Mouse (Mus musculus): ENCODE data around the gene Eri2.
A peak's percentile ranks its signal among the peaks of the same experiment; 100 is the strongest.

The Eri2 gene

DNA sequence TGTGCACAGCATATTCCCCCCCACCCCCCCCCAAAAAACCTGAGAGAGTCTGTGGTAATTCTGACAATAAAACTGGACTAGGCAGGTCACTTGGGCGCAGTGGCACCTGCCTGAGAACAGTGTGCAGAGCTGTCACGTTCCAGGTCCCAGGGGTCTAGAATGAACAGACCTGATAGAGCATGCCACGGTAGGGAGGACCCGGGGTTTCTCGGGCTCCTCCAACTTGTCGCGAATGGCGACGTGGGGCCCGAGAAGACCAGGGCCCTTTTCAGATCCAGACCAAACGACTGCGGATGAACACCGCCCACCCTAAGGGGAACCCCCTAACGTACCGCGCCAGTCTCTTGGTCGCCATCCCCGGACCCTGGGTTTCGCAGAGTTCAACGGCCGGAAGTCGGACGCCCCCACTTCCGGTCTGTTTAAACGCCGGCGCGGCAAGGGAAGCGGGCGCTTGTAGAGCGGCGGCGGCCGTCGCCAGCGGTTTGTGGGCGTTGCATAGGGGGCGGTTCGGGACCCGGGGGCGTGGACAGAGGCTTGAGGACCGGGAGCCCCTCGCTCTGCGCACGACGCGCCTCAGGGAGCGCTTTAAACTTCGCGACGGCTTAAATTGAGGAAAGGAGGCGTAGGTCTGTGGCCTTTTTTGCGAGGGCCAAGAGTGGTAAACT is at the start of gene Eri2, which contains the start of gene Rexo5:
Gene Eri2, minus strand, starts transcription at position 473 of the 665 bp plus-strand sequence.
Gene Rexo5, plus strand, starts transcription at position 421 of the 665 bp plus-strand sequence.
- DNase-seq (ENCODE audit: inconsistent ontology term), result peak; percentile 96

- DNase-seq (ENCODE audit: inconsistent ontology term), result no peak
Observed at GRCm38 (mm10) chr7:119841820-119842449, 48.1 kb upstream of the Eri2 start.

- no peak for DNase-seq (ENCODE audit: inconsistent ontology term)
Observed at GRCm38 (mm10) chr7:119835996-119836777, 42.3 kb upstream of the Eri2 start.

- DNase-seq (ENCODE audit: inconsistent ontology term), result no peak
Observed at GRCm38 (mm10) chr7:119835371-119835770, 41.5 kb upstream of the Eri2 start.

DNA sequence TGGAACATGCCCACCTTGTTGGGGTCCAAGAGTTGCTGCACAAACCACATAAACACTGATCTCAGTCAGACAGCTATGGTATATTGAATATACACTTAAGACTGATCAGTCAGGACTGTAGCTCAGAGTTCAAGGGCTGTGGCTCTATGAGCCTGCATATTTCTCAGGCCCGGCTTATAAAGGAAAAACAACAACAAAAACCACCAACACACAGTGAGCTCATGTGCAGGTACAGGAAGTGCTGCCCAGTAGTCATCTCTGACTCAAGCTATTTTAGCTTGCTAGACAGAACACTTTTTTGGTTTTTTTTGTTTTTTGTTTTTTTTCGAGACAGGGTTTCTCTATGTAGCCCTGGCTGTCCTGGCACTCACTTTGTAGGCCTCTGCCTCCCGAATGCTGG is 14.9 kb upstream of the Eri2 start:
- DNase-seq (ENCODE audit: inconsistent ontology term), result no peak

DNA sequence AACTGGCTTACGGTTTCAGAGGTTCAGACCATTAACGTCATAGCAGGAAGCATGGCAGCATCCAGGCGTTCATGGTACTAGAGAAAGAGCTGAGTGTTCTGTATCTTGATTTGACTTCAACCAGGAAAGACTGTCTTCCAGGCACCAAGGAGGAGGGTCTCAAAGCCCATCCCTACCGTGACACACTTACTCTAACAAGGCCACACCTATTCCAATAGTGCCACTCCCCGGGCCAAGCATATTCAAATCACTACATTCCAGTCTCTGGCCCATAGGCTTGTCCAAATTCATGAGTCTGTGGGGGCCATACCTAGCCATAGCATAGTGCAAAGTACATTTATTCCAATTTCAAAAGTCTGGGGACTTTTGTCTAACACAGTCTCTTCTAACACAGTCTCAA is 13.5 kb upstream of the Eri2 start:
- no peak for DNase-seq (ENCODE audit: inconsistent ontology term)

- no peak for DNase-seq (ENCODE audit: inconsistent ontology term)
Observed at GRCm38 (mm10) chr7:119800991-119801390, 7.1 kb upstream of the Eri2 start.

GRCm38 (mm10) chr7:119800488-119800887 is 6.6 kb upstream of the Eri2 start:
- no peak for DNase-seq (ENCODE audit: inconsistent ontology term)

DNA sequence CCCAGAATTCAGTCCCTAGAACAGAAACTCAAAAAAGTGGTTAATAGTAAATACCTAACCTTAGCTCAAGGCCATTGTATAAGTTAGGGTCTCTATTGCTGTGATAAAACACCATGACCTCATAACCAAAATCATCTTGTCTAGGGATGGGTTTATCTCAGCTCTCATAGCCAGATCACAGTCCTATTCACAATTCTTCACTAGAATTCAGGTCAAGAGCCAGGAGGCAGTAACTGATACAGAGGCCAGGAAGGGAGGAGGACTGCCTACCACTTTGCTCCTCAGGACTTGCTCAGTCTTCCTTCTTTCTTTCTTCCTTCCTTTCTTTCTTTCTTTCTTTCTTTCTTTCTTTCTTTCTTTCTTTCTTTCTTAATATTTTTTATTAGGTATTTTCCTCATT is 1.5 kb upstream of the Eri2 start:
- peak; percentile 7 for DNase-seq (ENCODE audit: inconsistent ontology term)

DNA sequence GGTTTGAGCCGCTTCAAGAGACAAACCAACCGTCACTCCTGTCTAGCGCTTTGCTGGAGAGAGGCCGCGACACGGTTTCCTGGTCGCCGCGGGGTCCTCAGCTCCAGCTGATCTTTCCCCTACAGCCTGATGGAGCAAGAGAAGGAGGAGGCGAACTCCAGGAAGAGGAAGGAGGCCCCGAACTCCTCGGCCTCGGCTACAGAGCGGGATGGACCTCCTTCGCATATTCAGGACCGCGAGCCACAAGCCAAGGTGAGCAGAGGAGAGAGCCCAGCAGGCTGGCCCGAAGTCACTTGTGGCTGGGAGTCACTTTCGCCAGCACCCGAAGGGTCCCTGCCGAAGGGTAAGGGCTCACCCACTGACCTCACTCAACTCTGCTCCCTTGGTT is 387 bp upstream of the Eri2 start:
- DNase-seq (ENCODE audit: inconsistent ontology term), result no peak

DNA sequence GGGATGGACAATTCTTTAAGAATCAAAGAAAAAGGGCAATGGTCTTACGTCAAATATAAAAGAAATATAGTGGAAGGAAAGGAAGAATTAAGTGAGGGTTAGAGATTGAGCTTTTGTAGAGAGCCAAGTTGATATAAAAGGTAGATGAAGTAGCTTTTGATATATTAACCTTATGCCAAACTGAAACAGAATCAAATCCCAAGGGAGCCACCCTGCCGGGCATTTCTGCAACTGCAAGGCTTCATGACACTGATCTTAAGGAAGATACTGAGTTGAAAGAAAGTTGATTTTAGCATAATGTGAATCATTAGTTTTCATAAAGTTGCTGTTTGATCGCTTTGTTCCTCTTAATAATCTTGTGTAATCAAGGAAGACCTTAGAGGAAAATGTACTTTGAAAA is 4.8 kb downstream of the Eri2 start:
- DNase-seq (ENCODE audit: inconsistent ontology term), result no peak

- no peak for DNase-seq (ENCODE audit: inconsistent ontology term)
Observed at GRCm38 (mm10) chr7:119784908-119785307, 8.9 kb downstream of the Eri2 start.

DNA sequence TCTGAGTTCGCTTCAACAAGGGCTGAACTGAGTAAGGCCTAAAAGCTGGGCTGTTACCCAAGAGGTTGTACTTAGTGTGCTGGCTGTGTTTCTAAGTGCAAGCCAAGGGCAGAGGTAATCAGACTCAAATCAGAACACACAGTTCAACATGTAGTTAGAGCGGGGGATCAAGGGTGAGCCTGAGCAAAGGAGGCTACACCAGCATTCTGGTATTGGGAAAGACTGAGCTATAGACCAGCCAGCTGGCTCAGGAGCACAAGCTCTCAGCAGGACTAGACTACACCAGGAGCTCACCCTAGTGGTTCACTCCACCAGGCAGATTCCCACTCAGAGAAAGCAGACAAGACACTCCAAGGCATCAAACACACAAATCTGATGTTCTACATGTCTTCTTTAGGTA is 10.4 kb downstream of the Eri2 start:
- DNase-seq (ENCODE audit: inconsistent ontology term), result no peak

- no peak for DNase-seq (ENCODE audit: inconsistent ontology term)
Observed at GRCm38 (mm10) chr7:119769895-119770294, 24.0 kb downstream of the Eri2 start.

GRCm38 (mm10) chr7:119766996-119767395 is 26.9 kb downstream of the Eri2 start:
- DNase-seq (ENCODE audit: inconsistent ontology term), result no peak

- no peak for DNase-seq (ENCODE audit: inconsistent ontology term)
Observed at GRCm38 (mm10) chr7:119764377-119764776, 29.5 kb downstream of the Eri2 start.

GRCm38 (mm10) chr7:119762166-119762697 is 31.6 kb downstream of the Eri2 start:
- DNase-seq (ENCODE audit: inconsistent ontology term), result no peak

GRCm38 (mm10) chr7:119760527-119760951 is 33.3 kb downstream of the Eri2 start, which contains the start of gene Acsm3:
Gene Acsm3 (plus strand): TSS chr7:119760923.
- no peak for DNase-seq (ENCODE audit: inconsistent ontology term)

- no peak for DNase-seq (ENCODE audit: inconsistent ontology term)
Observed at GRCm38 (mm10) chr7:119753696-119754095, 40.2 kb downstream of the Eri2 start.

DNA sequence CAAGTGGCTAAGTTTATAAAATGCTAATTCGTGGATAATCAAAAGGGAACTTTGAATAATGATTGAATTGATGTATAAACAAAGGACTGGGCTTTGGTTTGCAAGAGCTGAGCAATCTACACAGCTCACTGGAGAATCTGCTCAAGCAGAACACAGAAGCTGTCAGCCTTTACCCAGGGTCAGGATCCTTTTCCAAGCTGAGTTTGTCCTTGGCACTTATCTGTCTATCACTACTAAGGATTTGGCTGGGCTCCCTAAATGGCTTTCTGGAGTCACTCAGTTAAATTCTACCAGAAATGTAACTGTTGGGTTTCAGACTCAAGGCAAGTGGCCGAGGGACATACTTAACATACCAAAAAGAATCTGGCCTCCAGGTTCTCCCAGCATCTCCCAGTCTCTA is 43.9 kb downstream of the Eri2 start:
- peak; percentile 43 for DNase-seq (ENCODE audit: inconsistent ontology term)

DNA sequence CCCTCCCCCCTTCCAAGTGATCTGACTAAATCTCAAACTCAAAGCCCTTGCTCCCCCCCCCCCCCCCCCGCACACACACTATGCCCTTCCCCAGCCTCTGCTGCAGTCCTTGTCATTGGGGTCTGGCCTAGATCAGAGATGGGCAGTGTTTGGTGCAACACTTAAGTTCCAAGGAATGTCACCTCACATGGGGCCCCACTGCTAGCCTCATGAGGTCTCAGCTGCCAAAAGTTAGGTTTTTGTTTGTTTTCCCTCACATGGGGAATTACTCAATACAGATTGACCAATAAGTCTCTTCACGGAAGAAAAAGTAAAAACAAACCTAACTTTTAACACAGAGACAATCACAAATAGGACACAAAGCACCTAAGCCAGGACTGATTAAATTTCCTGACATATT is 45.1 kb downstream of the Eri2 start:
- DNase-seq (ENCODE audit: inconsistent ontology term), result no peak

DNA sequence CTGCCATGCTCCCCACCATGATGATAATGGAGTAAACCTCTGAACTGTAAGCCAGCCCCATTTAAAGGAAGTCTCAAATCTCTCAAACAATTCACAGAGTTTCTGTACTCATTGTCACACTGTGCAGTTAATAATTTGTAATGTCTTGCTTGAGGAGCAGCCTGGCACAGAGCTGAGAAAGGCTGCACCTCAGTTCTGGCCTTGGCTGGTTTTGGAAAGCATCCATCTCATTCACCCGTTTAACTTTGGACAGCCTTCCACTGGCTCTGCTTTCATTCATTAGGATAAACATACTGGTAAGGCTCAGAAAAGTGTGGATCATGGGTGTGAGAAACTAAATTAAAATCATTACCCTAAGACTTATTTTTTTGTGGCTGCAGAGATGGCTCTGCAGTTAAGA is 48.0 kb downstream of the Eri2 start:
- DNase-seq (ENCODE audit: inconsistent ontology term), result peak; percentile 19

Data from Muller cell, postnatal 12 days (primary cell).